In the genomic region with DNA sequence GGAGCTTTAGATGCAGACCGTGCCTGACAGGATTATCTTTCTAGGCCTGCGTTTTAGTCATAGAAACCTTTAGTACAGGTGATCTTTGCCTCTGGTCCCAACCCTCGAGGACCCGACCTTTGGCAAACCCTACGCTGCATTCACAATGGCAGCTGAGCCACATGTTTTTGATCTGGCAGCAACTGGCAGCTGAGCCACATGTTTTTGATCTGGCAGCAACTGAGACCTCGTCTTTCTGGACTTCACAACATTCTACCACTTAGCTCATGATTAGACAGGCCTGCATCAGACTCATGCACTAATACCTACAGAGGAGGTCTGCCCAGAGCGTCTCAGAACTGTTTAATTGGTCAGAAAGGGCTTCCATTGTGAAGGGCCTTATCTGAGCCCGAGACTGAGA, we compare ENCODE assay signal across 7 mouse cellular contexts. TPM values are rescaled to one million over a fixed set of nuclear protein-coding genes. Genes with fewer than 3 reads are reported as not detected.
DNase-seq lines count a peak whose midpoint lies in the region; ATAC-seq and TF ChIP-seq lines count a peak whose summit lies in the region.

No protein-coding gene starts in this region.

- TF ChIP-seq POLR2A in ES-Bruce4 (IDR thresholded peaks at IDR 0.05; ENCODE audit: insufficient read depth, low read length): no peak

- H3K27me3 ChIP-seq in ES-Bruce4 (ENCODE audit: control insufficient read depth, insufficient read depth, low read length, poor library complexity, severe bottlenecking): no peaks in the 10 kb centered on the region
- H3K27me3 ChIP-seq in heart, embryonic 16.5 days (ENCODE audit: control insufficient read depth, insufficient read depth, low read length): no peaks in the 10 kb centered on the region
- no peaks in the 10 kb centered on the region for H3K27me3 ChIP-seq in liver, embryonic 13.5 days

- WGBS in heart, embryonic 16.5 days: 36% methylated on average over 8 of the region's 8 CpGs
- WGBS in liver, embryonic 13.5 days (ENCODE audit: insufficient replicate concordance): 24% methylated on average over 8 of the region's 8 CpGs

- no peak for TF ChIP-seq CTCF in ES-Bruce4 (IDR thresholded peaks at IDR 0.05; ENCODE audit: low read depth, low read length)

- H3K36me3 ChIP-seq in ES-Bruce4 (ENCODE audit: control insufficient read depth, insufficient read depth, low read length, poor library complexity, severe bottlenecking): peaks cover 19% of the 10 kb centered on the region
- peaks cover 5% of the 10 kb centered on the region for H3K36me3 ChIP-seq in heart, embryonic 16.5 days (ENCODE audit: control insufficient read depth, insufficient read depth)
- H3K36me3 ChIP-seq in liver, embryonic 13.5 days: peaks cover 62% of the 10 kb centered on the region

- TF ChIP-seq EP300 in ES-Bruce4 (IDR thresholded peaks at IDR 0.05; ENCODE audit: insufficient read depth, low read depth, low read length): no peak

- no peak for ATAC-seq in heart, embryonic 16.5 days (replicated peaks; ENCODE audit: extremely low read depth, insufficient read depth, low FRiP score)
- no peak for ATAC-seq in liver, embryonic 13.5 days (ENCODE audit: low read depth)

- peaks cover 2% of the 10 kb centered on the region for H3K4me1 ChIP-seq in ES-Bruce4 (ENCODE audit: control insufficient read depth, insufficient read depth, low read length)
- peaks cover 30% of the 10 kb centered on the region for H3K4me1 ChIP-seq in heart, embryonic 16.5 days (ENCODE audit: control insufficient read depth, insufficient read depth, low read length)
- H3K4me1 ChIP-seq in liver, embryonic 13.5 days (replicated peaks): peaks cover 73% of the 10 kb centered on the region

- H3K4me2 ChIP-seq in heart, embryonic 16.5 days (ENCODE audit: low read depth, low read length): peak overlapping the region; percentile 77
- H3K4me2 ChIP-seq in liver, embryonic 13.5 days: peak overlapping the region; percentile 94

- DNase-seq in adipocyte (ENCODE audit: low spot score): peak; percentile 56
- DNase-seq in liver, embryonic 13.5 days: no peak
- DNase-seq in thymus, postnatal 36 days: peak; percentile 51 to 55
- no peak for DNase-seq in cerebellum, postnatal 10 days
- DNase-seq in right cerebral cortex, postnatal 10 days (ENCODE audit: low spot score in 2 of 2): no peak

- H3K9ac ChIP-seq in ES-Bruce4 (ENCODE audit: low read depth, poor library complexity, severe bottlenecking): peak overlapping the region; percentile 22
- H3K9ac ChIP-seq in heart, embryonic 16.5 days (ENCODE audit: low read length): peak overlapping the region; percentile 55
- H3K9ac ChIP-seq in liver, embryonic 13.5 days: peak overlapping the region; percentile 98

- peak overlapping the region; percentile 71 for H3K27ac ChIP-seq in ES-Bruce4 (ENCODE audit: insufficient read depth, low read length)
- H3K27ac ChIP-seq in heart, embryonic 16.5 days (ENCODE audit: low read length): peak overlapping the region; percentile 78
- H3K27ac ChIP-seq in liver, embryonic 13.5 days: peak overlapping the region; percentile 94

- H3K4me3 ChIP-seq in ES-Bruce4 (ENCODE audit: low read depth, low read length): peak overlapping the region; percentile 33
- H3K4me3 ChIP-seq in heart, embryonic 16.5 days (ENCODE audit: low read length): peak overlapping the region; percentile 55
- H3K4me3 ChIP-seq in liver, embryonic 13.5 days (replicated peaks): peak overlapping the region; percentile 80

- no peaks in the 10 kb centered on the region for H3K9me3 ChIP-seq in ES-Bruce4 (replicated peaks; ENCODE audit: control insufficient read depth, insufficient read depth, low read length, poor library complexity, severe bottlenecking)
- no peaks in the 10 kb centered on the region for H3K9me3 ChIP-seq in heart, embryonic 16.5 days (replicated peaks; ENCODE audit: control insufficient read depth, low read length)
- no peaks in the 10 kb centered on the region for H3K9me3 ChIP-seq in liver, embryonic 13.5 days (replicated peaks)

RNA-seq across cellular contexts. Expression of a gene that starts 1.9 kb away (rescaled TPM):
- 162 and 171 TPM in 2 replicates for polyA plus RNA-seq in ES-Bruce4 (2011; ENCODE audit: insufficient read depth, insufficient read length, low read depth, missing spikeins)
- 150 and 195 TPM in 2 replicates for polyA plus RNA-seq in heart, embryonic 16.5 days (2015; fragmentation: Nextera tagmentation; extraction: Ambion mirVana)
- 673 and 808 TPM in 2 replicates for polyA plus RNA-seq in liver, embryonic 13.5 days (2015; fragmentation: Nextera tagmentation; extraction: Ambion mirVana)

RNA-seq across cellular contexts. Expression of a gene that starts 19.7 kb away (rescaled TPM):
- 0.39 TPM in 1 of 2 replicates, not detected in the other for polyA plus RNA-seq in ES-Bruce4 (2011; ENCODE audit: insufficient read depth, insufficient read length, low read depth, missing spikeins)
- polyA plus RNA-seq in heart, embryonic 16.5 days (2015; fragmentation: Nextera tagmentation; extraction: Ambion mirVana): 0.85 and 1.5 TPM in 2 replicates
- 2.5 TPM in 2 replicates for polyA plus RNA-seq in liver, embryonic 13.5 days (2015; fragmentation: Nextera tagmentation; extraction: Ambion mirVana)

RNA-seq across cellular contexts. Expression of a gene that starts 22.3 kb away (rescaled TPM):
- not detected in 2 replicates for polyA plus RNA-seq in ES-Bruce4 (2011; ENCODE audit: insufficient read depth, insufficient read length, low read depth, missing spikeins)
- polyA plus RNA-seq in heart, embryonic 16.5 days (2015; fragmentation: Nextera tagmentation; extraction: Ambion mirVana): 0.25 and 0.30 TPM in 2 replicates
- not detected in 2 replicates for polyA plus RNA-seq in liver, embryonic 13.5 days (2015; fragmentation: Nextera tagmentation; extraction: Ambion mirVana)

RNA-seq across cellular contexts. Expression of a gene that starts 41.8 kb away (rescaled TPM):
- polyA plus RNA-seq in ES-Bruce4 (2011; ENCODE audit: insufficient read depth, insufficient read length, low read depth, missing spikeins): 9.2 and 14.6 TPM in 2 replicates
- 18.7 and 24.0 TPM in 2 replicates for polyA plus RNA-seq in heart, embryonic 16.5 days (2015; fragmentation: Nextera tagmentation; extraction: Ambion mirVana)
- polyA plus RNA-seq in liver, embryonic 13.5 days (2015; fragmentation: Nextera tagmentation; extraction: Ambion mirVana): 14.0 and 14.3 TPM in 2 replicates

Comparison
In these comparisons a context has a peak if more than half of its experiments do, and no peak if none do; other contexts are left out.
1. H3K9ac ChIP-seq: peak in every context shown above with its lines; median percentile 98 in liver, embryonic 13.5 days; 55 in heart, embryonic 16.5 days; 22 in ES-Bruce4.
2. DNase-seq: peak in adipocyte (single experiment) and thymus, postnatal 36 days (2 of 2); none in liver, embryonic 13.5 days (single experiment), cerebellum, postnatal 10 days (0 of 2) and right cerebral cortex, postnatal 10 days (0 of 2).
3. Peak in every context shown above with its lines, with median percentiles within 50 percentile points of each other: H3K27ac ChIP-seq and H3K4me3 ChIP-seq.